Mouse (Mus musculus) liver, embryonic 14 days (tissue): ENCODE measurements around the gene Mettl16. TPM values are rescaled to one million over a fixed set of nuclear protein-coding genes. Genes with fewer than 3 reads are reported as not detected.

Experiments used
- polyA plus RNA-seq: library from polyadenylated mRNA; depleted of rRNA; stranded (reverse); fragments of >200 nt; gene quantifications from 2 replicates; pipeline ENCODE4 v1.2.3, GENCODE M21; 2012; rRNA removed

Gene Mettl16
- polyA plus RNA-seq, result 9.9 and 10.3 TPM in 2 replicates

DNA sequence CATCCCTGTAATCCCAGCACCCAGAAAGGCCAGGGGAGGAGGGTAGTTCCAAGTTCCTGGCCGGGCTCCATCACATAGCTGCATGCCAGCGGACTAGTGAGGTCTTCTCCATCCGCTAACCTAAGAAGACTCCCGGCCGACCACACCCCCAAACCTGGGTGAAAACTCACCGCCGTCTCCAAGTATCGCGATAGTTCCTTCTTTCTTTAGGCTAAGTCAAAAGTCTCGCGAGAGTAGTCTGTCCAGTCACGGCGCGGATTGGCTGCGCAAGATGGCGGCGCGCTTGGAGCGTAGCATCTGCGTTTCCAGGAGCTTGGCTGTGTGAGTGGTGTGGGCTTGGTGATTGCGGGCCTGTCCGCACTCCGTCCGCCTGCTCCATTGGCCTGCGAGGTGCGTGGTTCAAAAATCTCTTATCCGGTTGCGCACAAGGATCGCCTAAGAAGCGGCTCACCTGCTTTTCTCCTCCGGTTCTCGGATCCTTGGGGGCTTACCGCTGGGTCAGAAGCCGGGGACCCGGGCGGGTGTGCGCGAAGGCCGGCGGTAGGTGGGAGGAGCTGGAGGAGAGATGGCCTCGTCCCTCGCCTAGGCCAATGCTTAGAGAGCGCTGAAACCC lies at the start of gene Mettl16:
Gene Mettl16, plus strand, starts transcription at position 236 of the 613 bp plus-strand sequence.

DNA sequence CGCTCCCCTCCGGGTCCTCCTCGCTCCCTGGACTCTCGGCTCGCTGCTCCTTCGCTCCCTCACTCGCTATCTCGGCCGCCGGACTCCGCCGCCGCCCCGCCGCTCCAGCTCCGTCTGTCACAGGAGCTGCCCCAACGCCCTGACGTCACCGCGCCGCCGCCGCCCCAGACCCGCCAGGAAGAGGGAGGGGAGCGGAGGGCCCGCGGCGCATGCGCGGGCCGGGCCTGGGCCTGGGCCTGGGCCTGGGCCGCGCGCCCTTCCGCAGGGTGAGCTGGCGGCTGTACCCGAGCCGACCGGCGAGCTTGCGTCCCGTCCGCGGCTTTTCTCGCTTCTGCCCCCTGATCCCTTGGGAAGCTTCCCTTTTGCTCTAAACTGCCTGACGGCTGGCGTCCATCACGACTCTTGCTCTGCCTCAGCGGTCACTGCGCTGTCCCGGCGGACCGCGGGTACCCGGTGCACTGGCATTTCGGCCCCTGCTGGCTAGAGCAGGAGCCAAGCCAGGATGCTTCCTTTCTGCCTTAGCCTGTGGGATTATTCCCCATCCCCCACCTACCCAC lies 46.3 kb upstream of the Mettl16 start, which contains the start of gene Pafah1b1:
Gene Pafah1b1, minus strand, starts transcription at position 436 of the 557 bp plus-strand sequence.

DNA sequence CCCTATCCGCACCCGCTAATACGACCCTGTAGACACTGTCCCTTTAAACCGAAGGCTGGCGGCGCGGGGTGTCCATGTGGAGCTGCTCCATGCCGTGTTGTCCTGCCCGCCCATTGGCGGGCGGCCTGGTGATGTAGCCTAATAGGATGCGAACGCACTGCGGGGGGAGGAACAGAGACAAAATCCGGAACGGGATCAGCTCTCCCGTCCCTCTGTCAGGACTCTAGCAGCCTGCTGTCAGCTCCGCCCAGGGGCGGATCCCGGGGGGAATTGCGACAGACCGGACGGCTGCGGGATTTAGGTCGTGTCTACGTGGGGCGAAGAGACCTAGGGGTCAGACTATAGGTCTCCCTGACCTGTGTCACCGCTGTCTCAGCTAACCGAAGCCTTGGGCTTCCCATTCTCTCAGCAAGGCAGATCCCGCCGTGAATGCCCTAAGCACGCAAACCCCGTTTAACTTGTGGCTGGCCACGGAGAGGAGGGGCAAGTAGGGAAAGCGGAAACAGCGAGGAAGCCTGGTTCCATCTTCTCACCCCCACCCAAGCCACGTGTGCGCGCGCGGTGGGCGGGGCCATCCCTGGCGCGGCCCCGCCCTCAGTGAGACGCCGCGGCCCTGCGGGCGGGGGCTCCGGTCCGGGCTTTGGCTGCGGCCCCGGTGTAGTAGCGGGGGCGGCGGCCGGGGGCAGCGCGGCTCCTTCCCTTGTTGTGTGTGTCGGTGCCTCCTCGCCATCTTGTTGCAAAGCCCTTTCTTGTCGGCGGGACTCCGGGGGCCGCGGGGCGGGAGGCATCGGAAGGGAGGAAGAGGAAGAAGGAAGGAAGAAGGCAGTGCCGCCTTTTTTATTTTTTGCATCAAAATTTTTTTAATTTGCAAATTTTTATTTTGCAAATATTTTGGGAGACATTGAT lies 59.9 kb downstream of the Mettl16 start, which contains the start of gene Mnt:
Gene Mnt, plus strand, starts transcription at position 665 of the 906 bp plus-strand sequence.

Other genes starting within 250 kb of the Mettl16 start
- 0.98 and 1.3 TPM in 2 replicates for gene Rap1gap2, start 159.9 kb upstream of the Mettl16 start, polyA plus RNA-seq
- 10.0 and 12.7 TPM in 2 replicates for gene Ccdc92b, start 151.2 kb upstream of the Mettl16 start, polyA plus RNA-seq
- gene Cluh, start 121.3 kb upstream of the Mettl16 start, polyA plus RNA-seq, result 25.4 and 30.1 TPM in 2 replicates
- gene Pafah1b1, start 46.2 kb upstream of the Mettl16 start, polyA plus RNA-seq, result 19.0 and 21.6 TPM in 2 replicates
- 2.2 and 2.4 TPM in 2 replicates for gene Mnt, start 60.1 kb downstream of the Mettl16 start, polyA plus RNA-seq
- gene Sgsm2, start 126.2 kb downstream of the Mettl16 start, polyA plus RNA-seq, result 2.2 and 2.5 TPM in 2 replicates
- gene Tsr1, start 127.2 kb downstream of the Mettl16 start, polyA plus RNA-seq, result 17.8 and 20.1 TPM in 2 replicates
- 5.4 and 6.1 TPM in 2 replicates for gene Smg6, start 155.0 kb downstream of the Mettl16 start, polyA plus RNA-seq
- gene Srr, start 155.1 kb downstream of the Mettl16 start, polyA plus RNA-seq, result 2.0 and 2.4 TPM in 2 replicates